ENCODE assay signal across 8 mouse cellular contexts in genomic region chr13:65175734-65176471, GRCm38 (mm10). TPM values are rescaled to one million over a fixed set of nuclear protein-coding genes. Genes with fewer than 3 reads are reported as not detected.
DNase-seq lines count a peak whose midpoint lies in the region; ATAC-seq lines count a peak whose summit lies in the region.

No protein-coding gene starts in this region.

- WGBS in heart, embryonic 15.5 days, result 16% methylated on average over 46 of the region's 46 CpGs
- 15% methylated on average over 46 of the region's 46 CpGs for WGBS in liver, embryonic 15.5 days (ENCODE audit: insufficient replicate concordance)
- WGBS in neural tube, embryonic 15.5 days, result 25% methylated on average over 36 of the region's 46 CpGs

- no peak overlapping the region for H3K9ac ChIP-seq in heart, embryonic 15.5 days
- H3K9ac ChIP-seq in liver, embryonic 15.5 days, result no peak overlapping the region
- peak overlapping the region; percentile 54 for H3K9ac ChIP-seq in neural tube, embryonic 15.5 days (replicated peaks)

- H3K27me3 ChIP-seq in heart, embryonic 15.5 days, result no peaks in the 10 kb centered on the region
- H3K27me3 ChIP-seq in liver, embryonic 15.5 days, result no peaks in the 10 kb centered on the region
- no peaks in the 10 kb centered on the region for H3K27me3 ChIP-seq in neural tube, embryonic 15.5 days (replicated peaks)

- no peaks in the 10 kb centered on the region for H3K9me3 ChIP-seq in heart, embryonic 15.5 days (replicated peaks)
- no peaks in the 10 kb centered on the region for H3K9me3 ChIP-seq in liver, embryonic 15.5 days (replicated peaks)
- H3K9me3 ChIP-seq in neural tube, embryonic 15.5 days (replicated peaks), result no peaks in the 10 kb centered on the region

- H3K36me3 ChIP-seq in heart, embryonic 15.5 days, result no peaks in the 10 kb centered on the region
- no peaks in the 10 kb centered on the region for H3K36me3 ChIP-seq in liver, embryonic 15.5 days (replicated peaks)
- no peaks in the 10 kb centered on the region for H3K36me3 ChIP-seq in neural tube, embryonic 15.5 days

- H3K4me2 ChIP-seq in heart, embryonic 15.5 days, result peak overlapping the region; percentile 63
- H3K4me2 ChIP-seq in liver, embryonic 15.5 days, result peak overlapping the region; percentile 57
- peak overlapping the region; percentile 76 for H3K4me2 ChIP-seq in neural tube, embryonic 15.5 days

- H3K4me1 ChIP-seq in heart, embryonic 15.5 days (replicated peaks), result peaks cover 3% of the 10 kb centered on the region; the same call in 1 of the 2 replicates
- H3K4me1 ChIP-seq in liver, embryonic 15.5 days (replicated peaks), result peaks cover 5% of the 10 kb centered on the region; the same call in 1 of the 2 replicates
- peaks cover 4% of the 10 kb centered on the region; the same call in 1 of the 2 replicates for H3K4me1 ChIP-seq in neural tube, embryonic 15.5 days

- ATAC-seq in heart, embryonic 15.5 days (replicated peaks; ENCODE audit: insufficient number of reproducible peaks, insufficient read depth, low FRiP score, low read depth), result 0 out of 2 replicates have a peak, but pooled peaks have one; percentile 31
- peak; percentile 25; the same call in 1 of the 2 replicates for ATAC-seq in liver, embryonic 15.5 days (ENCODE audit: insufficient read depth)
- ATAC-seq in neural tube, embryonic 15.5 days (ENCODE audit: low FRiP score), result peak; percentile 93

- peak; percentile 78 for DNase-seq in CD4-positive, CD25-positive, alpha-beta regulatory T cell, adult 2 months (ENCODE audit: low read depth, low spot score)
- peak; percentile 86 for DNase-seq in R1 (ENCODE audit: low read depth, low spot score)
- peak; percentile 77 for DNase-seq in embryo, embryonic 10 days (ENCODE audit: low spot score)
- peak; percentile 48 for DNase-seq in kidney, postnatal 10 days
- DNase-seq in thymus, postnatal 36 days, result peak; percentile 12 to 23

- no peak overlapping the region for H3K27ac ChIP-seq in heart, embryonic 15.5 days
- H3K27ac ChIP-seq in liver, embryonic 15.5 days (replicated peaks), result no peak overlapping the region
- no peak overlapping the region for H3K27ac ChIP-seq in neural tube, embryonic 15.5 days (replicated peaks)

- peak overlapping the region; percentile 27 for H3K4me3 ChIP-seq in heart, embryonic 15.5 days
- H3K4me3 ChIP-seq in liver, embryonic 15.5 days (replicated peaks), result peak overlapping the region; percentile 18; the same call in 1 of the 2 replicates
- peak overlapping the region; percentile 42 for H3K4me3 ChIP-seq in neural tube, embryonic 15.5 days (replicated peaks)

RNA-seq across cellular contexts. Expression of gene Olfr466, which starts 25.9 kb away (rescaled TPM):
- not detected in 2 replicates for polyA plus RNA-seq in heart, embryonic 15.5 days (2015; fragmentation: Nextera tagmentation; extraction: Ambion mirVana)
- polyA plus RNA-seq in liver, embryonic 15.5 days (2015; fragmentation: Nextera tagmentation; extraction: Ambion mirVana), result not detected in 2 replicates
- polyA plus RNA-seq in neural tube, embryonic 15.5 days (2015; fragmentation: Nextera tagmentation; extraction: Ambion mirVana), result not detected in 2 replicates

RNA-seq across cellular contexts. Expression of gene Nlrp4f, which starts 29.9 kb away (rescaled TPM):
- not detected in 2 replicates for polyA plus RNA-seq in heart, embryonic 15.5 days (2015; fragmentation: Nextera tagmentation; extraction: Ambion mirVana)
- not detected in 2 replicates for polyA plus RNA-seq in liver, embryonic 15.5 days (2015; fragmentation: Nextera tagmentation; extraction: Ambion mirVana)
- not detected in 2 replicates for polyA plus RNA-seq in neural tube, embryonic 15.5 days (2015; fragmentation: Nextera tagmentation; extraction: Ambion mirVana)

RNA-seq across cellular contexts. Expression of gene Olfr465-ps1, which starts 38.0 kb away (rescaled TPM):
- polyA plus RNA-seq in heart, embryonic 15.5 days (2015; fragmentation: Nextera tagmentation; extraction: Ambion mirVana), result not detected in 2 replicates
- not detected in 2 replicates for polyA plus RNA-seq in liver, embryonic 15.5 days (2015; fragmentation: Nextera tagmentation; extraction: Ambion mirVana)
- not detected in 2 replicates for polyA plus RNA-seq in neural tube, embryonic 15.5 days (2015; fragmentation: Nextera tagmentation; extraction: Ambion mirVana)

Comparison
In these comparisons a context has a peak if more than half of its experiments do, and no peak if none do; other contexts are left out.
1. DNase-seq: peak in every context shown above with its lines; median percentile 86 in R1; 78 in CD4-positive, CD25-positive, alpha-beta regulatory T cell, adult 2 months; 77 in embryo, embryonic 10 days; 48 in kidney, postnatal 10 days; 18 in thymus, postnatal 36 days.
2. ATAC-seq: peak in every context shown above with its lines; median percentile 93 in neural tube, embryonic 15.5 days; 31 in heart, embryonic 15.5 days; 25 in liver, embryonic 15.5 days.